Mouse (Mus musculus) T-helper 2 cell (primary cell): Measurements from ENCODE around the gene Mcpt1.
"Not testable (repeated sequence)": the region's sequence is repeated elsewhere in the genome, so short reads cannot be mapped to it uniquely, and the experiment has no call there.

Source experiments
- in situ Hi-C: fragments of 300-600 bp; cut with MboI, MseI; formaldehyde crosslinking; loops from one replicate; pipeline ENCODE4 v1.15.1; 2025; ENCODE audit warnings: high pct_unique_total_duplicates

The Mcpt1 gene

GRCm38 (mm10) chr14:56017671-56018070, at the start of gene Mcpt1:
TSS of gene Mcpt1 (plus strand) at chr14:56017971.
- in situ Hi-C loops: not testable (repeated sequence)

- in situ Hi-C loops: not testable (repeated sequence)
These were observed 30.3 kb upstream of the Mcpt1 start for GRCm38 (mm10) chr14:55987464-55987863.

GRCm38 (mm10) chr14:56013147-56013546, 4.6 kb upstream of the Mcpt1 start:
- in situ Hi-C loops: no loop called here

- in situ Hi-C loops: no loop called here
These were observed 3.8 kb upstream of the Mcpt1 start for GRCm38 (mm10) chr14:56013924-56014323.

GRCm38 (mm10) chr14:56019446-56019845, 1.7 kb downstream of the Mcpt1 start:
- in situ Hi-C loops: no loop called here

- in situ Hi-C loops: not testable (repeated sequence)
These were observed 3.5 kb downstream of the Mcpt1 start for GRCm38 (mm10) chr14:56021305-56021704.

GRCm38 (mm10) chr14:56030395-56030794, 12.6 kb downstream of the Mcpt1 start, which contains the start of gene Mcpt9:
TSS of gene Mcpt9 (minus strand) at chr14:56030495.
- in situ Hi-C loops: not testable (repeated sequence)

GRCm38 (mm10) chr14:56034433-56034832, 16.7 kb downstream of the Mcpt1 start:
- in situ Hi-C loops: no loop called here

- in situ Hi-C loops: not testable (repeated sequence)
These were observed 24.0 kb downstream of the Mcpt1 start, which contains the start of gene Mcpt2 for GRCm38 (mm10) chr14:56041792-56042191. TSS of gene Mcpt2 (plus strand) at chr14:56042041.

- in situ Hi-C loops: no loop called here
These were observed 37.6 kb downstream of the Mcpt1 start for GRCm38 (mm10) chr14:56055408-56055807.

- in situ Hi-C loops: no loop called here
These were observed 40.0 kb downstream of the Mcpt1 start for GRCm38 (mm10) chr14:56057722-56058121.

- in situ Hi-C loops: not testable (repeated sequence)
These were observed 44.4 kb downstream of the Mcpt1 start, which contains the start of gene Mcpt4 for GRCm38 (mm10) chr14:56062213-56062612. TSS of gene Mcpt4 (minus strand) at chr14:56062313.
